Mouse (Mus musculus) liver, embryonic 11.5 days (tissue): ENCODE results near the gene Hprt. TPM values are rescaled to one million over a fixed set of nuclear protein-coding genes. Genes with fewer than 3 reads are reported as not detected.

Experiments
- ATAC-seq: fragments of 200-750 bp; cut with Nextera tagmentation; replicated peaks from 2 replicates; pipeline ENCODE4 v1.8.0; 2017; ENCODE audit warnings: moderate number of reproducible peaks, mild to moderate bottlenecking, moderate TSS enrichment, moderate library complexity; ENCODE audit not compliant: low FRiP score
- DNase-seq: peaks from one replicate; pipeline ENCODE4 v3.0.0-alpha.2; 2017; ENCODE audit warnings: low spot score
- H3K27ac ChIP-seq: fragments of 300-500 bp; sonication (generic); 2 replicates; pipeline ENCODE4 v1.5.1; 2014; ENCODE audit warnings: mild to moderate bottlenecking, low read depth, low read length, control low read depth
- H3K27me3 ChIP-seq: fragments of 300-500 bp; sonication (generic); replicated peaks from 2 replicates; pipeline ENCODE4 v1.6.1; 2014; ENCODE audit warnings: low read length, mixed read lengths; ENCODE audit not compliant: control insufficient read depth, insufficient read depth
- H3K36me3 ChIP-seq: fragments of 300-500 bp; sonication (generic); 2 replicates; pipeline ENCODE4 v1.6.1; 2014; ENCODE audit warnings: mild to moderate bottlenecking, low read length, moderate library complexity, mixed read lengths; ENCODE audit not compliant: control insufficient read depth, insufficient read depth
- H3K4me1 ChIP-seq: fragments of 300-500 bp; sonication (generic); replicated peaks from 2 replicates; pipeline ENCODE4 v1.6.1; 2014; ENCODE audit warnings: low read length, mixed read lengths; ENCODE audit not compliant: control insufficient read depth, insufficient read depth
- H3K4me2 ChIP-seq: fragments of 300-500 bp; sonication (generic); 2 replicates; pipeline ENCODE4 v1.6.1; 2014; ENCODE audit warnings: mild to moderate bottlenecking, control low read depth, moderate library complexity
- H3K4me3 ChIP-seq: fragments of 300-500 bp; sonication (generic); 2 replicates; pipeline ENCODE4 v1.5.1; 2014; ENCODE audit warnings: low read depth, low read length, control low read depth
- H3K9ac ChIP-seq: fragments of 300-500 bp; sonication (generic); 2 replicates; pipeline ENCODE4 v1.6.1; 2014; ENCODE audit warnings: low read depth, low read length, control low read depth
- H3K9me3 ChIP-seq: fragments of 300-500 bp; sonication (generic); 2 replicates; pipeline ENCODE4 v1.6.1; 2016; ENCODE audit warnings: low read length, inconsistent platforms, mixed read lengths; ENCODE audit not compliant: control insufficient read depth
- WGBS: fragments of 180-500 bp; shearing (Covaris S2); extraction: QIAGEN DNeasy Blood & Tissue Kit; methylation state at CpG from one replicate; pipeline ENCODE4 v1.1.7; 2014; 5-methylcytosine and 5-hydroxymethylcytosine counted together
- polyA plus RNA-seq: library from polyadenylated mRNA; unstranded; fragments of >200 nt; fragmentation: Nextera tagmentation; extraction: Ambion mirVana; gene quantifications from 2 replicates; pipeline ENCODE4 v1.2.1, GENCODE M21; 2014

Hprt gene
- polyA plus RNA-seq, 1 experiment from 2014 or later, result 300 TPM

GRCm38 (mm10) chrX:53025471-53026223, 37.7 kb downstream of the Hprt start:
- H3K27me3 ChIP-seq, result no peaks in the 10 kb centered on the region
- WGBS, result 55% methylated on average over 11 of the region's 11 CpGs
- H3K27ac ChIP-seq, result no peak overlapping the region
- H3K9ac ChIP-seq, result no peak overlapping the region
- DNase-seq (no peak), ATAC-seq (no peak; the same call in 1 of the 2 replicates)
- no peaks in the 10 kb centered on the region for H3K4me1 ChIP-seq
- H3K4me3 ChIP-seq, result no peak overlapping the region
- H3K36me3 ChIP-seq, result no peaks in the 10 kb centered on the region
- no peak overlapping the region for H3K4me2 ChIP-seq
- no peaks in the 10 kb centered on the region for H3K9me3 ChIP-seq

DNA sequence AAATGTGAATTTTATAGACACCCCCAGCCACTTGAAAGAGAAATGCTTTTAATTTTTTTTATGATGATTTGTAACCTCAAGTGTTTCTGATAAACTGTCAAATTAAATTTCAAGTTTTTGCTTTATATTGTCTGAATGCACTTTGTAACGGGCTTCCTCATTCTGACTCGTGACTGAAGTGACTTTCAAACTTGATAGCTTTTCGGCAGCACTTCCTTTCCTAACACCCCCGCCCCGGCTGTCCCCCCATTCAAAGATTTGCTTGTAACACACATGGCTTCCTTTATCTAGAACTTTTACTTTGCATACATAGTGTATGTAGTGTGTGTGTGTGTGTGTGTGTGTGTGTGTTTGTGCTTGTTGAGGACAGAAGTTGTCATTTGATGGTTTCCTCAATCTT, 41.6 kb downstream of the Hprt start:
- DNase-seq, result no peak
- Histone ChIP-seq H3K27me3 (no peaks in the 10 kb centered on the region), H3K27ac (no peak overlapping the region), H3K4me3 (no peak overlapping the region), H3K36me3 (no peaks in the 10 kb centered on the region), H3K9ac (no peak overlapping the region), H3K9me3 (no peaks in the 10 kb centered on the region), H3K4me1 (no peaks in the 10 kb centered on the region), H3K4me2 (no peak overlapping the region)
- no peak for ATAC-seq
- 37% methylated on average over 5 of the region's 5 CpGs for WGBS

DNA sequence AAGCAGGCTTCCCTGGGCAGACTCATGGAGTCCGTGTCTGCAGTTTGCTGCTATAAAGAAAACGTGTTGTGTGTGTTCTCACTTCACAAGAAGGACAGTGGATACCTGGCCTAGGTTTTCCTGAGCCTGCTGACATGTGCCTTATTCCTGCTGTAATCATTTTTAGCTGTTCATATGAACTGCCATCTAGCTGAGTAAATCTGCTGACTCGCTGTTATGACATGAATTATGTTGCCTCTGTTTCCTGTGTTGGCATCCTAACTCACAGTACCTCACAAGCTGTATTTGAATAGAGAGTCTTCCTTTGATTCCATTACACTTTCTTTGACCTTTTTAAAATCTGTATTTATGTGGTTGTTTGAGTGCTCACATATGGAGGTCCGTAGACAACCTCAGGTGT, 50.3 kb downstream of the Hprt start:
- Histone ChIP-seq H3K9me3 (no peaks in the 10 kb centered on the region), H3K27ac (no peak overlapping the region), H3K27me3 (no peaks in the 10 kb centered on the region), H3K4me2 (no peak overlapping the region), H3K36me3 (no peaks in the 10 kb centered on the region), H3K9ac (no peak overlapping the region), H3K4me3 (no peak overlapping the region), H3K4me1 (no peaks in the 10 kb centered on the region)
- 80% methylated on average over 4 of the region's 4 CpGs for WGBS
- ATAC-seq, result no peak
- DNase-seq, result no peak

- H3K27me3 ChIP-seq, result no peaks in the 10 kb centered on the region
- H3K4me2 ChIP-seq, result no peak overlapping the region
- no peaks in the 10 kb centered on the region for H3K9me3 ChIP-seq
- no peaks in the 10 kb centered on the region for H3K36me3 ChIP-seq
- 55% methylated on average over 5 of the region's 5 CpGs for WGBS
- H3K4me3 ChIP-seq, result no peak overlapping the region
- no peaks in the 10 kb centered on the region for H3K4me1 ChIP-seq
- no peak for DNase-seq
- no peak overlapping the region for H3K27ac ChIP-seq
- no peak overlapping the region for H3K9ac ChIP-seq
- no peak for ATAC-seq
Measured at GRCm38 (mm10) chrX:53039651-53040050, 51.7 kb downstream of the Hprt start.

GRCm38 (mm10) chrX:53040138-53040537, 52.2 kb downstream of the Hprt start:
- 81% methylated on average over 6 of the region's 6 CpGs for WGBS
- H3K27ac ChIP-seq, result no peak overlapping the region

DNA sequence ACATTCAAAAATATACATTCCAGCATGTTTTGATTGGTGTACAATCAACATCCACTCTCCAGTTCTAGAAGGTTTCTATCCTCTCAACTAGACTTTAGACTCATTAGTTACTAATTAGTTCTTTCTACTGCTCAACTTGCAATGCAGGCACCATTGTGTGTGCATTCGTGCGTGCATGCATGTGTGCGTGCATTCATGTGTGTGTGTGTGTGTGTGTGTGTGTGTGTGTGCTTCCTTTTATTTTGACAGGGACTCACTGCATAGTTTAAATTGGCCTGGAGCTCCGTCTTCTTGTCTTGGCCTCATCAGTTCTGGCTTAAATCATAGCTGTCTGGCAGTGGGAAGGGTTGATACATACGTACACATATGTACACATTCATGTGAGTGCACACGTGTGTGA, 53.1 kb downstream of the Hprt start:
- H3K4me1 ChIP-seq, result no peaks in the 10 kb centered on the region
- no peaks in the 10 kb centered on the region for H3K9me3 ChIP-seq
- DNase-seq, result no peak
- no peaks in the 10 kb centered on the region for H3K27me3 ChIP-seq
- H3K4me3 ChIP-seq, result no peak overlapping the region
- H3K9ac ChIP-seq, result no peak overlapping the region
- H3K36me3 ChIP-seq, result no peaks in the 10 kb centered on the region
- ATAC-seq, result no peak
- WGBS, result 83% methylated on average over 6 of the region's 6 CpGs
- no peak overlapping the region for H3K4me2 ChIP-seq
- H3K27ac ChIP-seq, result no peak overlapping the region

More at GRCm38 (mm10) chrX:53040138-53040537, 52.2 kb downstream of the Hprt start:
- H3K27me3 ChIP-seq, result no peaks in the 10 kb centered on the region
- no peaks in the 10 kb centered on the region for H3K36me3 ChIP-seq
- no peaks in the 10 kb centered on the region for H3K9me3 ChIP-seq
- DNase-seq (no peak), ATAC-seq (no peak)
- H3K4me3 ChIP-seq, result no peak overlapping the region
- H3K4me1 ChIP-seq, result no peaks in the 10 kb centered on the region
- no peak overlapping the region for H3K4me2 ChIP-seq
- no peak overlapping the region for H3K9ac ChIP-seq

DNA sequence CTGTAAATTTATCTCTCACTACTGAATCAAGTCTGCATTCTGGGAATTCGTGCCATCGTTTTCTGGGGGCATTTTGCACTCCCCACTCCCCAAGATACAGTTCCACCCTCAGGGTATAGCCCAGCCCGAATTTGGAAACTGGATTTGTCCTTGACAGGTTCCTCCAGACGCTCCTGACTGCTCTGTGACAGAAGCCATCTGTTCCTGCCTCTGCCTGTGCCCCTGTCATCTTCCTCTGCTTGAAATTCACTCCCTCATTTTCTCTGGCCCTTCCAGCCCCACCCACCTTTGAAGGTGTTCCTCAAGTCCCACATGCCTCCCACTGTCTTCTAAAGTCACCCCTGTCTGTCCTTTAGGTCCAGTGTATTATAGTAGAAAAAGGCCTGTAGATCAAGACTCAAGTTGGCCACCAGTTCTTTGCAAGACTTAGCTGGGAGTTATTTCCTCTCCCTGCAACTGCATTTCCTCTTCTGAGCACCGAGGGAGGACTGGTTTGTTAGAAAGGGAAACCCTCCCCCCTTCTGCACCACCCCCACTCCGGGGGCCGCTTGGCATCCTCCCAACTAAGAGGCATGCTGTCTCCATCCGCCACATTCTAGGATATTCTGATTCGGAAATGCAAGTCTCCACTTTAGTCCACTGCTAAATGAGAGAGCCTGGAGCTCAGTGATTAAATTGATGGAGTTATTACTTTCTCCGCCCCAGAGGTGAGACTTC, 57.4 kb downstream of the Hprt start:
- 35% methylated on average over 10 of the region's 10 CpGs for WGBS
- H3K27me3 ChIP-seq, result no peaks in the 10 kb centered on the region
- no peaks in the 10 kb centered on the region; the same call in 1 of the 2 replicates for H3K4me1 ChIP-seq
- no peaks in the 10 kb centered on the region for H3K36me3 ChIP-seq
- H3K9ac ChIP-seq, result no peak overlapping the region
- no peak for ATAC-seq
- H3K4me3 ChIP-seq, result no peak overlapping the region
- no peak for DNase-seq
- no peak overlapping the region for H3K4me2 ChIP-seq
- H3K9me3 ChIP-seq, result no peaks in the 10 kb centered on the region
- H3K27ac ChIP-seq, result peak overlapping the region; percentile 2; the same call in 1 of the 2 replicates

GRCm38 (mm10) chrX:53046033-53046432, 58.1 kb downstream of the Hprt start:
- no peak for DNase-seq
- H3K9me3 ChIP-seq, result no peaks in the 10 kb centered on the region
- no peak overlapping the region for H3K9ac ChIP-seq
- H3K4me3 ChIP-seq, result no peak overlapping the region
- 55% methylated on average over 4 of the region's 4 CpGs for WGBS
- no peak overlapping the region for H3K4me2 ChIP-seq
- H3K27ac ChIP-seq, result no peak overlapping the region
- H3K36me3 ChIP-seq, result no peaks in the 10 kb centered on the region
- no peaks in the 10 kb centered on the region; the same call in 1 of the 2 replicates for H3K4me1 ChIP-seq
- ATAC-seq, result no peak
- H3K27me3 ChIP-seq, result no peaks in the 10 kb centered on the region
